Mouse (Mus musculus): ENCODE measurements around the gene Enkd1.

DNA sequence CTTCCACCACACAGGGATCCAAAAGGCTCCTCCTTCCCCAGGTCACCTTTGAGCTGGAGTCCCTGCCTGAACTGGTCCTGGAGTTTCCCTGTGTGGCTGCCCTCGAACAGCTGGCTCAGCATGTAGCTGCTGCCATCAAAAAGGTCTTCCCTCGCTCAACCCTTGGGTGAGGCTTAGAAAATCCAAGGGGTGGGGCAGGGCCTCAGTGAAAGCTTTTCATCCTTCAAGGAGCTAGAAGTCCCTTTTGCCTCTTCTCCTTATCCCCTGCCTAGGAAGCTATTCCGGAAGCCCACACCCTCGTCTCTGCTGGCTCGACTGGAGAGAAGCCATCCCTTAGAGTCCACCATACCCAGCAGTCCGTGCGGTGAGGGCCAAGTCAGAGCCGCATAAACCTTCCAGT, 20.5 kb downstream of the Enkd1 start:
- no peak for TF ChIP-seq CTCF (IDR thresholded peaks at IDR 0.05; ENCODE audit: control insufficient read depth, insufficient read depth, insufficient replicate concordance, low read depth, low read length)
- TF ChIP-seq POLR2A (IDR thresholded peaks at IDR 0.05; ENCODE audit: control insufficient read depth, low read depth, low read length) = no peak
